Mouse (Mus musculus) cerebellum, adult 18-20 months (tissue): ENCODE results near the gene Nutf2-ps1.
A peak's percentile ranks its signal among the peaks of the same experiment; 100 is the strongest.

Experiments used
- DNase-seq, 2 experiments: peaks; one replicate each; pipeline ENCODE4 v3.0.0; 2021

Gene Nutf2-ps1

DNA sequence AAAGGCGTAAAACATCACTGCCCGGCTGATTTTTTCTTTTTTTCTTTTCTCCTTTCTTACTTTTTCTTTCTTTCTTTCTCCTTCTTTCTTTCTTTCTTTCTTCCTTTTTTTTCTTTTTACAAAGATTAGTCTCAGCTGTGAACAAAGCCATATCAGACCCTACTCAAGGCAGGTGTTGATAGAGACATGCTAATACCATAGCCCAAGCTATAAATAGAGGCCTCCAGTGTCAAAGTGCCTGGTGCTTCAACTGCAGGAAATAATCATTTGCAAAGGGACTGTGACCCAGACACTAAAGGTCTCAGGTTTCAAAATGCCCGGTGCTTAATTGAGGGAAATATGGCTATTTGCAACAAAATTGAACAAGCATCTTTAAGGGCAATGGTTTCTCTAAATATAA, 20.3 kb downstream of the Nutf2-ps1 start:
- DNase-seq = no peak

DNA sequence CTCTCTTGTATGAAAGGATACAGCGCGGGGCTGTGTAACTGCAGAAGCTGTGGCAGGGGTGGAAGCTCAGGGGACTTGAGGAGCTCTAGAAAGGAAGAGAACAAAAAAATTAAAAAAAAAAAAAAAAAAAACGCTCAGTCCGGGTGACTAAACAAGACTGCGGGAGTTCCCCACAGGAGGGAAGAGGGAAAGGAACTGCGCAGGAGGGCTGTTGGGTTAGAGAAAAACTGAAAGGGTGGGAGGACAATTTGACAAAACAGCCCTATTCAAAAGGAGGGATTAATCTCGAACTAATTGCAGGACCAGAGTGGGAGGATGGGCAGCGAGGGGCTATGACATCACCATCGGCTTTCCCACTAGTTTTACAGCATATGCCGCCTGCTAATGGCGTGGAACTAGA, 21.0 kb downstream of the Nutf2-ps1 start:
- DNase-seq = no peak

DNA sequence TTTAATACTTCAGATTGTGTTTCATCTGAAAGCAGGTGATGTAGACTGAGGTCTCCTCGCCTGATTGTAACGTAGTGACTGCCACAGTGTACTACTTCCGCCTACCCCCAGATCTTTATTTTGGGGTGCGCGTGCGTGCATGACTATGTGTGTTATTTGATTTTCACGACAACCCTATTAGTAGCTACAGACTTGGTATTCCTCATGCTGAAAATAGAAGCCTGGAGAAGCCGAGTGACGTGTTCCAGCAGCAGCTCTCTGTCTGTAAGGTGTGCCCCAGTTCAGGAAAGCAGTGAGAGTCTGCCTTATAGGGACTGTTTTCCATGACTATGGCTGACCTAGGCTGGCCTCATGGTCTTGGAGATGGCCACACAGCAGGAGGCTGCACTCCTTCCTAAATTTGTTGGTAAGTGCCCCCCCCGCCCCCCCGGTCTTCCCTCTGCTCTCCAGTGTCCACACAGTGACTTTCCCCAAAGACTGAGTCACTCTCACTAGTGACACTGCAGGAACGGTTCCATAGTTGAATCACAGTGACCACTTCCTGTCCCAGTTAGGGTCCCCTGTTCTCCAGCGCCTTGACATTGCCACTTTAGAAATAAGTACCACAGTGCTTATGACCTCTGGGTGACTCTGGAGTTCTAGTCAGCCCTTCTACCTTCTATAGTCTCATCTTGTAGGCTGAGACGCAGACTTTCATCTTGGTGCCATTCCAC, 23.1 kb downstream of the Nutf2-ps1 start:
- DNase-seq = no peak

DNA sequence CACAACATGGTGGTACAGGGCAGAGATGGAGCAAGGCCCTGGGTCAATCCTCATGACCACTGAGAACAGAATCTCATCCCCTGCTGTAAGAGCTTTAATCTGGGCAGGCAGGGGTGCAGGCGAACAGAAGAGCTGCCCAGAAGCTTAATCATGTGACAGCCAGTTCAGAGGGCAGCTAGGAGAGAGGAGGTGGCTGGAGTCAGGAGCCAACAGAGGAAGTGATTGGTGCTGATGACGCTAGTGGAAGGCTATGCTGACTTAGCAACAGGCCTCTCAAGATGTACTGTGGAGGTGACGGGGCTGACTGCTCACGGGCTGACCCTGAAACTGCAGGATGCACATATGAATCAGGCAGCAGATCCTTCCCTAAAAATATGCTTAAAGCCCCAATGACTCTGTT, 24.7 kb downstream of the Nutf2-ps1 start:
- no peak for DNase-seq

DNA sequence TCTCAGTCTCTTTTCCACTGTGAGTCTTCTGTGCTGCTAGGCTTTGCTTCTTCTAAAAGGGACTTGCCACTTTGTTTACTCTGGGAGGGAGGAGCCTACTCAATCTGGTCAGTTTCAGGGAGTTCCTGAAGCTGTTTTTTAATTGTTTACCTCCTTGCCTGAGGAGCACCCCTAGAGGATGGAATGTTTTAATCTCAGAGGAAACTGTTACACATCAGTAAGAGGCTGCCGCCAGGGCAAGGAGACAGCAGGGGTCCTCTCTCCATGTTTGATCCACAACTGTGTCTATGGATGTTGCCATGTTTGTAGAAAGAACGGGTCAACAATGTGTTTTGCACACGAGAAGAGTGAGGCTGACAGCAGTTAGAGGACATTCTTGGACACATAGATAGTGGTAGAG, 28.4 kb downstream of the Nutf2-ps1 start:
- no peak for DNase-seq

DNA sequence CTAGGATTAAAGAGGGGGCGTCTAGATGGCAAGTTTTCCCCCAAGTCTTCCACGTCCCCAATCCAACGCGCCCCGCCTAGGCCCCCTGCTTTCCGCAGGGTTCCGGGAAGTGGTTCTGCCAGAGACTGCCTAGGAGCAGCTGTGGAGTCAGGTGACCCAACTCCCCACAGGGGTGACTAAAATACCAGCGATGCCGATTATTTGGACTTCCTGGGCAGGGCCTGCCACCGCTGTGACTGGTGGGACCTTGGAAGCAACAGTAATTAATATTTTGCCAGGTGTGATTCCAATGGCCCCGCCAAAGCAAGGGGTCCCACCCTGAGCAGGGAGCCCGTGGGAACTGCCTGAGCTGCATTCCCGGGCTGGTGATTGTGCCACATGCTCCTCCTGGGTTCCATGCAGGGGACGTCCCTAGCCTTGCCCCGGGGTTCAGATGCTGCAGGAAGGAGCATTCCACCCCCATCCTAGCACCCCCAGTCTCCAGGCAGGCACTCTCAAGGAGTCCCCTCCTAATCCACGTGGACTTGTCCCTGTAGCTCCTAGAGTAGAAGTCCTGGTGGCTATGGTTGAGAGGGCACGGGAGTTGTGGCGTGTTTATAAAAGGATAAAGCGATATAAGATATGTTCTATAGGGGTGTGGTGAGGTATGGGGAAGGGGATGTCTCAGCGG, 31.5 kb downstream of the Nutf2-ps1 start:
- no peak for DNase-seq

DNA sequence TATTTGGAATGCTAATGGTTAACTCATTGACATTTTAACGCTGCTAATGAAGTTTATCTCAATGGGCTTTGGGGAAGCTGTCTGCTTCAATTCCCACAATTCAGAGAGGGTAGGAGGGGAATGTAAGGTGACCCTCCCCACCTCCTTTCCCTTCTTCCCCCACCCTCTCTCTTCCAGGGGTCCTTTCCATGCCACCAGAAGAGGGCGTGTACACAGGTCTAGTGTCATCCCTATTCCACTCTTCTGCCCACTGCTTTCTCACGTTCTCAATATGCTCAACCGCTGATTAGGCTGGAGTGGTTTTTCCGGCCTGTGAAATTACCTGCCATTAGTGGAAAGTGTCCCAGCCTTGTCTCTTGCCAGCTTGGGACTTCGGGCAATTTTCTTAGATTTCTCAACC, 32.0 kb downstream of the Nutf2-ps1 start:
- no peak for DNase-seq

DNA sequence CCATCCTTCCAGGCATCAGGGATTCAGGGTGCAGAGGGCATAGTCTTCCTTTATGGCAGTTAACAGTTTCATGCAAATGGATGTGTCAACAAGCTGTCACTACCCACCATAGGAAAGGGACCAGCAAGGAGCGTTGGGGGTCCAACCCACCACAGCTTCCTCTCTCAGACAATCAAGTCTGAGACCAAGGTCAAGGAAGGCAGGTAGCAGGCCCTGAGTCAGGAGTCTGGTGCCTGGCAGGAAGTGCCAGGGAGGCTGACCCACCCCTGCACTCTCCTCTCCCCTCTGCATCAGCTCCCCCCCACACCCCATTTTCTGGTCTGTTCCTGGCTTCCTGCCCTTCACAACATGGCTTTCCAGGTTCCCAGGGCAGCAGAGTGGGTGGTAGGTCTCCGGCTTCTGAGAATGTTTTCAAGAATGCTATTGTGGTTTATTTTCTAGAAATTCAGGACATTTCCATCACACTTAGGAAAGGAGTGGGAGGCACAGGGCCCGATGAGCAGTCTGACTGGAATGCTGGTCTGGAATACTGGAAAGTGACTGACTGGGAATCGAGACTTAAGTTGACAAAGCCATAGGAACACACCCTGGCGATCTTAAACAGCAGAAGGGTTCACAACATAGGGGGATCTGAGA, 33.8 kb downstream of the Nutf2-ps1 start:
- no peak for DNase-seq

DNA sequence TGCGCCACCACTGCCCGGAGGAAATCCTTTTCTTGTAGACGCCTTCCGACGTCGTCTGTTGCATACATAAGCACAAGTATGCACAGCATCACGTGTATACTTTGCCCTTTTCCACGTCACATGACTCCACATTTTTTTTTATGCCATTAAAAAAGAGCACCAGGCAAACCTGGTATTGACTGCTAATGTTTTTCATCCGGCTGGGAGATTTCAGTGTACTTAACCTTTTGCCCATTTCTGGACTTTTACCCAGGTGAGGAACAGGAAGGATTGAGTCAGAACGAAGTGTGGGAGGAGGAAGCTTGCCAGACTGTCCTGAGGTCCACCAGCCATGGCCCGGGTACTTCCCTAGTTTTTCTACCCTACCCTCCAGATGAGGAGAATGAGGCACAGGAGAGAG, 34.5 kb downstream of the Nutf2-ps1 start:
- DNase-seq = no peak

DNA sequence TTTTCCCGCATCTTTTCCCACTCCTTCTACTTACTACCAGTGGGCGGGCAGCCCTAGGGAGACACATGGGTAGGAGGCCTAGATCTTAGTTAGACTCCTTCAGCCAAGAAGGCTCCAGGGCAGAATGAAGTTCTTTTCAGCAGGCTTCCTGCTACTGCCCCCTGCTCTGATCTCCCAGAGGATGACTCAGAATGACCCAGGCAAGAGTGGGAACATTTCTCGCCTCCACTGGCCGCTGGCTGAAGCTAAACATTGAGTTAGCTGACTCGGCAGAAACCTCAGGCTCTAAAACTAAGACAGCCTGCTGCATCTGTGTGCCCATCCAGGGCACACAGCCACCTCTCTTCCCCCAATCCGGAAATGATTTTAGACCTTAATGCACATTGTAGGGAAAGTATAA, 36.1 kb downstream of the Nutf2-ps1 start:
- no peak for DNase-seq

DNA sequence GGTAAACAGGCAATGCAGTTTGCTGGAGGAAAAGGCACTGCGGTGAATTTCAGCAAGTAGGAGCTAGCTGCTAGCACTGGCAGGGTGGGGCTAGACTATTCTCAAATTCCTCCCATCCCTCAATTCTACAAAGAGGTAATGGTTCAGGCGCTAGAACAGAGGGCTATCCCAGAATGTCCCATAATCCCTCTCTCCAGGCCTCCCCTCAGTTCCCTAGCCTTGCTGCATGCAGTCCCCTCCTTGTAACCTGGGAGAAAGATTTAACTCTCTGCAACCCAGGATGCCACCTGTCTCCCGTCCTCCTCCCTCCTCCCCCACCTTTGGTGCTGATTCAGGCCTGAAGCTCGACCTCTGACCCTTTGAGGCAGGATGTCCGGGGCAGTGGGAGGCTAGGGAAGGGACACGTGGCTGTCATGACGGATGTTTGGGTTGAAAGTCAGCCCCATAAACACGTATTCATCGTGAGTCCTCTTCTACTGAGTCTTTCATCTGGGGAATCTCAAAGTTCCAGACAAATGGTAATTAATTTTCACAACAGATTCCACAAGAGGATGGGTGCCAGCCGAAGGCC, 36.6 kb downstream of the Nutf2-ps1 start:
- DNase-seq = no peak

DNA sequence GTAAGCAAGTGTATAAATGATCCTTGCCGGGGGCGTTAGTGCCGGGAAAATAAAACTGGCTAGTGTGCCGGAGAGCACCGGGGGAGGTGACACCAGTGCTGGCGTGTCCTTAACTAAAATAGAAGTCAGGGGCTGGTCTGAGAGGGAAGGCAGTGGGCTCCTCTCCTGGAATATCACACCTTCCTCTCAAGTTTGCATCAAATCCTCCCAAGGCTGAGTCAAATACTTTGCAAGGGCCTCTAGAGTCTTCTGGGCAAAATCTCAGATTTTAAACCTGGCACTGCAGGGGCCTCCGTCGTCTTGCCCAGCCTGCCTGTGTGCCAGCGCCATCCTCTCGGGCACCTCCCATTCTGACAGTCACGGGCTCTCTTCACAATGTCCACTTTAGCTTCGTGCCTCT, 37.9 kb downstream of the Nutf2-ps1 start:
- DNase-seq = peak; percentile 34 to 50

DNA sequence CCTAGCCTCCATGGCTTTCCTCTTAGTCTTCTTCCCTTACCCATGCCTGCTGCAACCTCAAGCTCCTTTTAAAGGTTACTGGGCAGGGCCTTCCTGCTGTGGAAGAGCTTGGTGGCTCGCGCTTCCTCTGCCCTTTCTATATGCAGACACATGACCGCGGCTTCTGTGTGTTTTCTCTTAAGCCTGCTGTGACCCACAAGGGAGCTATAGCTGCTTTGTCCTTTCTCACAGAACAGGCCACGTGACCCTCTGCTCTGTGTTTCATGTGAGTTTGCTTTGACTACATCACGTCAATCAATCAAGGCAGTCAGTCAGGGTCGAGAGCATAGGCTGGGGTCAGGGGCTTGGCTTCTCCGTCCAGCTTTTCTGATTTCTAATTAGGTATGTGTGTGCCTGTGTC, 41.3 kb downstream of the Nutf2-ps1 start:
- no peak for DNase-seq

DNA sequence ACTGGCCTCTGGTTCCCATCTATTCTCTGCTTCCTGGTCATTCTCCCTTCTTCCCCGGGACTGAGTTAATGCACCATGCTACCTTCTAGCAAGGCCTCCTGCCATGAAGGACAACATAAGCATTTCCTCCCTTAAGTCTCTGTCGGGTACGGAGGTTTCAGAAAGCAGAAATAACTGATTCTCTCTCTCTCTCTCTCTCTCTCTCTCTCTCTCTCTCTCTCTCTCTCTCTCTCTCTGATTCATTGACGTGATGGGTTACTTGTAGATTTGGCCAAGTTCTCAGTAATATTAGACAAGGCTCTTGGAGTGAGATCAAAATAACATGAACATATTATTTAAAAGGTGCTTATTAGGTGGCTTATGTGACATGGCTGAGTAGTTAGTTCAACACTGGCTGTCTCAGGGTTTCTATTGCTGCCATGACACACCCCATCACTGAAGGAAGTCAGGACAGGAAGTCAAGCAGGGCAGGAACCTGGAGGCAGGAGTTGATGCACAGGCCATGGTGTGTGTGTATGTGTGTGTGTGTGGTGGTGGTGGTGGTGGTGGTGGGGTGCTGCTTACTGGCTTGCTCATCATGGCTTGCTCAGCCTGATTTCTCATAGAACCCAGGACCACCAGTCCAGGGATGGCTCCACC, 43.8 kb downstream of the Nutf2-ps1 start:
- DNase-seq = no peak

DNA sequence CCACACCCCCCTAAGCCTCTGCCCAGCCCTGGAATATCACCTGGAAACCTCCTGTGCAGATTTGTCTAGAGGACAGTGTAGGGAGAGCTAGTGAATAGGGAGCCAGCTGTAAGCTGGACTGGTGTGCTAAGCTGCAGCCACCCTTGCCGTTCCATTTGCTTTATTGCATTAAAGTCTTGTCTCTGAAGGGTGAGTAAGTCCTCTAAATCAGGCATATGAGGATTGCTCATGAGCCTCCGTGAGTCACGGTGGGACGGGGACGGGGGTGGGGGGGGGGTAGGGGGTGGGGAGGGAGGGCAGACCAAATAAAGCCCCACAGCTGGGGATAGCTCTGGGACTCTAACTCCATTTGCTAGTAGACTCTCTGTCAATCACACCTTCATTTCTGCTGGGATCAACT, 45.3 kb downstream of the Nutf2-ps1 start:
- DNase-seq = no peak

DNA sequence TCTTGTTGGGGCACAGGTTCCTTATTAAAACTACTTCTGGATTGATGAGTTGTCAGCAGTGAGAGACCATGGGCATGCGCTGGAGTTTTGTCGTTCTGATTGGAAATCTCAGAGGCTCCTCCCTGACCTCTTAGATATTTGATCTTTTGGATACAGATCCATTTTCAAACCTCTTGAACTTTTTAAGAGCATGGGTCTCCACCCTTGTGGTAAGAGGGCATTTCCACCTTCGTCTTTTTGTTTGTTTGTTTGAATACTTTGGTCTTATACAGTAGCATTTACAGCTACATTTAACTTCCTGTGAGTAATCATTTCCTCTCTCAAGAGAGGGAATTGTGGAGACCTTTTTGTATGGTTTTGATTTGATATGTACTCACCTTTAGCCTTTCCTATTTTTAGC, 49.6 kb downstream of the Nutf2-ps1 start:
- DNase-seq = no peak

DNA sequence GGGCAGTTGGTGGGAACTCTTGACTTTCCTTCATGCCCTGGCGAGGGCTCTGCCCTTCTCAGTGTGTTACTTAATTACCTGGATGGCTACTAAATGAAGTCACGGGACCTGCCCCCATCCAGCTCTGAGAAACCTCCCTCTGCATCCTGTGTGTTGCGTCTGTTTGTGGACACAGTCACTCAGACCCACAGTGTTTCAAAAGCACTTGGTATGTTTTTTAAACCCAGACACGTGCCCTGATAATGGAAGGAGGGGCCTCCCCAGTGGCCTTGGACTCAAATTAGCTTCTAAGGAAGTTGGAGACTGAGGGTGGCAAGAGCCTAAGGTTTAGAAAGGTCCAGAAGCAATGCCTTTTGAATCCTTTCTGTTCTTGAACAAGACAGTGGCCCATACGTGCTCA, 50.1 kb downstream of the Nutf2-ps1 start:
- DNase-seq = no peak
